Comparison of ENCODE assay signal across 21 mouse cellular contexts in the genomic region with DNA sequence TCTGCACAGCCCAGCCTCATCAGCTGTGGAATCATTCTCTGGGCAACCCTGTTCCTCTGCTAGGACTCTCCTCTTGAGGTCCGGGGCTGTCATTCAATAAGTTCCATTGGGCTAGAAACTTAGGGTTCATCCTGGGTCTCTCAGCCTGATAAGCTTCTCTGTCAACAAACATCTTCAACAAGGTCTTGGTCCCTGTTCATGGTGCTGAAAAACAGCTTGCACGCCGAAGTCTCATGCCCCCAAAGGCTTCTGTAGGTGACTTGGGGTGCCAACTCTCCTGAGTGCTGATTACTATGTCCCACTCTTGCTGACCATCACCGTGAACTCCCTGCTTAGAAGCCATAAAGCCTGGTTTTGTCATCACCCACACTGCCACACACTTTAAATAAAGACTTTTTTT.
DNase-seq lines count a peak whose midpoint lies in the region; ATAC-seq and TF ChIP-seq lines count a peak whose summit lies in the region.
"Had no signal": no experiment of that assay in that cellular context is flagged by ENCODE, and none has a peak within 500 bp of the region (broad histone marks: within the 10 kb centered on the region; RNA-seq: fewer than 3 reads in every experiment).

No protein-coding gene starts in this region.

- TF ChIP-seq CTCF in MEL (IDR thresholded peaks at IDR 0.05 in 2 of 3, conservative IDR thresholded peaks at IDR 0.05 in 1 of 3; ENCODE audit: control insufficient read depth in 1 of 3, insufficient read depth in 1 of 3, low read depth in 2 of 3, low read length in 3 of 3, poor library complexity in 1 of 3, severe bottlenecking in 1 of 3) = no peak
- no peak for TF ChIP-seq CTCF in hindbrain, postnatal 0 days (IDR thresholded peaks at IDR 0.05; ENCODE audit: low read depth)

- H3K4me3 ChIP-seq in MEL (ENCODE audit: control insufficient read depth in 1 of 2, insufficient read depth in 1 of 2, low read depth in 2 of 2, low read length in 2 of 2) (no peak overlapping the region), myocyte (no peak overlapping the region)
- no peak overlapping the region for H3K4me3 ChIP-seq in heart, embryonic 10.5 days
- no peak overlapping the region for H3K4me3 ChIP-seq in hindbrain, postnatal 0 days (ENCODE audit: low read length)

- no peak overlapping the region for H3ac ChIP-seq in myocyte (ENCODE audit: control insufficient read depth, insufficient read length)

- H3K27me3 ChIP-seq in MEL (ENCODE audit: control insufficient read depth in 1 of 2, insufficient read depth in 2 of 2, low read length in 2 of 2) (no peaks in the 10 kb centered on the region), myocyte (ENCODE audit: control insufficient read depth, insufficient read depth, insufficient read length) (no peaks in the 10 kb centered on the region)
- H3K27me3 ChIP-seq in heart, embryonic 10.5 days (ENCODE audit: insufficient read depth, poor library complexity, severe bottlenecking) = peaks cover 79% of the 10 kb centered on the region
- peaks cover 26% of the 10 kb centered on the region; the same call in 1 of the 2 replicates for H3K27me3 ChIP-seq in hindbrain, postnatal 0 days (ENCODE audit: insufficient read depth, low read length)
- H3K27me3 ChIP-seq: Patski had no signal

- H3K9ac ChIP-seq in MEL (ENCODE audit: control insufficient read depth, low read depth, low read length, poor library complexity, severe bottlenecking) = no peak overlapping the region
- no peak overlapping the region for H3K9ac ChIP-seq in hindbrain, postnatal 0 days (replicated peaks; ENCODE audit: low read length)

- TF ChIP-seq POLR2A in MEL (IDR thresholded peaks at IDR 0.05; ENCODE audit: control insufficient read depth in 1 of 2, insufficient read depth in 1 of 2, low read depth in 1 of 2, low read length in 2 of 2, poor library complexity in 1 of 2) = no peak
- TF ChIP-seq POLR2A in myocyte (IDR thresholded peaks at IDR 0.05; ENCODE audit: insufficient read length, low read depth) = no peak

- TF ChIP-seq RAD21 in MEL (IDR thresholded peaks at IDR 0.05; ENCODE audit: low read depth, low read length) = no peak

- TF ChIP-seq EP300 in MEL (IDR thresholded peaks at IDR 0.05; ENCODE audit: low read depth in 1 of 2, low read length in 2 of 2) = no peak

- no peak for ATAC-seq in frontal cortex, adult (ENCODE audit: low TSS enrichment)
- no peak for ATAC-seq in hindbrain, postnatal 0 days
- ATAC-seq: activated CD4-positive, CD25-positive, alpha-beta regulatory T cell, adult 4 months; CD4-positive, CD25-positive, alpha-beta regulatory T cell, adult 4 months; Patski had no signal

- H3K27ac ChIP-seq in MEL (ENCODE audit: control insufficient read depth, low read depth, low read length) = no peak overlapping the region
- H3K27ac ChIP-seq in heart, embryonic 10.5 days = no peak overlapping the region
- H3K27ac ChIP-seq in hindbrain, postnatal 0 days = no peak overlapping the region

- no peak overlapping the region for H3K4me2 ChIP-seq in myocyte (ENCODE audit: low read depth)
- no peak overlapping the region for H3K4me2 ChIP-seq in hindbrain, postnatal 0 days (ENCODE audit: low read depth, low read length)

- no peaks in the 10 kb centered on the region for H3K9me3 ChIP-seq in MEL (replicated peaks; ENCODE audit: insufficient read depth, low read length)
- no peaks in the 10 kb centered on the region for H3K9me3 ChIP-seq in heart, embryonic 10.5 days
- H3K9me3 ChIP-seq in hindbrain, postnatal 0 days (ENCODE audit: low read length) = no peaks in the 10 kb centered on the region

- H3K79me2 ChIP-seq in MEL (ENCODE audit: control insufficient read depth, insufficient read depth, low read length, poor library complexity) (no peaks in the 10 kb centered on the region), myocyte (ENCODE audit: control insufficient read depth, insufficient read depth) (no peaks in the 10 kb centered on the region)

- H3K36me3 ChIP-seq in MEL (ENCODE audit: control insufficient read depth in 1 of 2, insufficient read depth in 2 of 2, low read length in 2 of 2) = peaks cover 0 to 24% of the 10 kb centered on the region in 2 experiments; a peak in 2 of 4 replicates
- no peaks in the 10 kb centered on the region for H3K36me3 ChIP-seq in myocyte (ENCODE audit: control insufficient read depth, insufficient read depth)
- H3K36me3 ChIP-seq in heart, embryonic 10.5 days = no peaks in the 10 kb centered on the region
- H3K36me3 ChIP-seq in hindbrain, postnatal 0 days (ENCODE audit: insufficient read depth, low read length) = no peaks in the 10 kb centered on the region

- peaks cover 13 to 42% of the 10 kb centered on the region in 2 experiments for H3K4me1 ChIP-seq in MEL (ENCODE audit: control insufficient read depth in 1 of 2, insufficient read depth in 2 of 2, low read length in 2 of 2)
- peaks cover 11% of the 10 kb centered on the region for H3K4me1 ChIP-seq in heart, embryonic 10.5 days
- H3K4me1 ChIP-seq in hindbrain, postnatal 0 days (ENCODE audit: insufficient read depth, low read length) = peaks cover 18% of the 10 kb centered on the region

- WGBS in heart, embryonic 10.5 days = 43% methylated on average over 4 of the region's 4 CpGs
- WGBS in hindbrain, postnatal 0 days = 66% methylated on average over 4 of the region's 4 CpGs

- DNase-seq in MEL (ENCODE audit: low read depth, low spot score) (peak; percentile 65), NIH3T3 (ENCODE audit: low read depth) (peak; percentile 20)
- no peak for DNase-seq in heart, embryonic 10.5 days (ENCODE audit: low spot score)
- no peak for DNase-seq in hindbrain, postnatal 0 days (ENCODE audit: low spot score)
- DNase-seq: adrenal gland, adult 2 months; adrenal gland, adult 8-10 months; adrenal gland, postnatal 10 days; adrenal gland, postnatal 14 days; adrenal gland, postnatal 25 days; adrenal gland, postnatal 36 days; B cell, adult 2 months; cerebellum, adult 11 months; cerebellum, adult 11-12 months; cerebellum, adult 18-20 months; cerebellum, adult 2 months; cerebellum, adult 8-10 months had no signal

TF ChIP-seq in MEL, 35 proteins besides CTCF, POLR2A, EP300 and RAD21:
- TF ChIP-seq GATA1 (IDR thresholded peaks at IDR 0.05; ENCODE audit: low read depth, low read length) (peak; percentile 19; the same call in 1 of the 2 replicates), SIN3A (IDR thresholded peaks at IDR 0.05; ENCODE audit: low read length) (peak; percentile 71), MXI1 (IDR thresholded peaks at IDR 0.05; ENCODE audit: low read depth, low read length) (peak; percentile 29; the same call in 1 of the 2 replicates), USF1 (IDR thresholded peaks at IDR 0.05; ENCODE audit: low read depth, low read length) (no peak), MAX (IDR thresholded peaks at IDR 0.05; ENCODE audit: low read length) (no peak)

TF ChIP-seq in myocyte, 11 proteins besides CTCF, POLR2A, EP300 and RAD21:
- peak; percentile 64 for TF ChIP-seq REST (IDR thresholded peaks at IDR 0.05; ENCODE audit: insufficient read depth, insufficient read length)
- no peak for TF ChIP-seq USF1 (IDR thresholded peaks at IDR 0.05; ENCODE audit: low read depth)
- TF ChIP-seq E2F4 (IDR thresholded peaks at IDR 0.05; ENCODE audit: insufficient read depth) = no peak

Comparison
In these comparisons a context has a peak if more than half of its experiments do, and no peak if none do; other contexts are left out.
1. DNase-seq: peak in MEL (single experiment) and NIH3T3 (single experiment); none in heart, embryonic 10.5 days (single experiment) and hindbrain, postnatal 0 days (single experiment).